Mouse (Mus musculus): ENCODE results near the gene Dimt1. TPM values are rescaled to one million over a fixed set of nuclear protein-coding genes. Genes with fewer than 3 reads are reported as not detected.

The Dimt1 gene
- polyA plus RNA-seq, 1 experiment from 2014 or later: 14.6 TPM

DNA sequence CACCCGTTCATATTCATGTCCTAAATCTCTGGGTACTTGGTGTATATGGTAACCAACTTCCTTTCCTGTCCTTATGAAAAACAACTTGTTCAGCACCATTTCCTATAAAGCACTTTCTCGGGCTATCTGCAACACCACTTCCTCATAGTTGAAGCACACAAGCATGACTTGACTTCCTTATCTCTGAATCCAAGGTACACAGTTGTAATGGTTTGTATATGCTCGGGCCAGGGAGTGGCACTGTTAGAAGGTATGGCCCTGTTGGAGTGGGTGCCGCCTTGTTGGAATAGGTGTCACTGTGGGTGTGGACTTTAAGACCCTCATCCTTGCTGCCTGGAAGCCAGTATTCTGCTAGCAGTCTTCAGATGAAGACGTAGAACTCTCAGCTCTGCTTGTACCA, 51.7 kb downstream of the Dimt1 start:
- Histone ChIP-seq H3K9me3 (ENCODE audit: low read length) (no peaks in the 10 kb centered on the region), H3K27me3 (replicated peaks; ENCODE audit: insufficient read depth, low read length) (no peaks in the 10 kb centered on the region), H3K27ac (ENCODE audit: low read length) (no peak overlapping the region), H3K36me3 (ENCODE audit: insufficient read depth, low read length) (no peaks in the 10 kb centered on the region), H3K4me2 (replicated peaks; ENCODE audit: low read depth, low read length) (no peak overlapping the region), H3K9ac (replicated peaks; ENCODE audit: low read depth) (no peak overlapping the region), H3K4me3 (ENCODE audit: low read depth, low read length) (no peak overlapping the region), H3K4me1 (ENCODE audit: insufficient read depth, low read depth, low read length) (no peaks in the 10 kb centered on the region)
- TF ChIP-seq EP300 (IDR thresholded peaks at IDR 0.05): no peak; the same call in 1 of the 2 replicates
- TF ChIP-seq CTCF (IDR thresholded peaks at IDR 0.05): no peak
- peak; percentile 90 for ATAC-seq
- DNase-seq (ENCODE audit: low spot score): peak; percentile 77
- 35% methylated on average over 5 of the region's 5 CpGs for WGBS

DNA sequence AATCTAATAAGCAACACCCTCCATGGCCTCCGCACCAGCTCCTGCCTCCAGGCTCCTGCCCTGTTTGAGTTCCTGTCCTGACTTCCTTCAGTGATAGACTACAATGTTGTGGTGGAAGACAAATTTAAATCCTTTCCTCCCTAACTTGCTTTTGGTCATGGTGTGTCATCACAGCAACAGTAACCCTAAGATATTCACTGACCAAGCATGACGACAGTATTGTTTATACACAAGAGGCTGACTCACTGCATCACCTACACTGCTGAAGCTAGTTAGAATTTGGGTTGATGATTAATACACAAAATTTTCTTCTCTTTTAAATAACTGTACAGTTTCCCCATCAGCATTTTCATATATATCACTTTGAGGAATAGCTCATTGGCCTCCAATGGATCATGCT, 56.3 kb downstream of the Dimt1 start:
- H3K4me1 ChIP-seq (ENCODE audit: insufficient read depth, low read depth, low read length): no peaks in the 10 kb centered on the region; the same call in 1 of the 2 replicates
- no peaks in the 10 kb centered on the region for H3K27me3 ChIP-seq (replicated peaks; ENCODE audit: insufficient read depth, low read length)
- H3K9ac ChIP-seq (replicated peaks; ENCODE audit: low read depth): no peak overlapping the region
- no peak overlapping the region for H3K4me3 ChIP-seq (ENCODE audit: low read depth, low read length)
- WGBS: 77% methylated on average over 2 of the region's 2 CpGs
- H3K4me2 ChIP-seq (replicated peaks; ENCODE audit: low read depth, low read length): no peak overlapping the region
- H3K36me3 ChIP-seq (ENCODE audit: insufficient read depth, low read length): no peaks in the 10 kb centered on the region
- no peaks in the 10 kb centered on the region for H3K9me3 ChIP-seq (ENCODE audit: low read length)
- H3K27ac ChIP-seq (ENCODE audit: low read length): no peak overlapping the region
- no peak for ATAC-seq
- DNase-seq (ENCODE audit: low spot score): no peak
- no peak for TF ChIP-seq CTCF (IDR thresholded peaks at IDR 0.05)
- TF ChIP-seq EP300 (IDR thresholded peaks at IDR 0.05): no peak

DNA sequence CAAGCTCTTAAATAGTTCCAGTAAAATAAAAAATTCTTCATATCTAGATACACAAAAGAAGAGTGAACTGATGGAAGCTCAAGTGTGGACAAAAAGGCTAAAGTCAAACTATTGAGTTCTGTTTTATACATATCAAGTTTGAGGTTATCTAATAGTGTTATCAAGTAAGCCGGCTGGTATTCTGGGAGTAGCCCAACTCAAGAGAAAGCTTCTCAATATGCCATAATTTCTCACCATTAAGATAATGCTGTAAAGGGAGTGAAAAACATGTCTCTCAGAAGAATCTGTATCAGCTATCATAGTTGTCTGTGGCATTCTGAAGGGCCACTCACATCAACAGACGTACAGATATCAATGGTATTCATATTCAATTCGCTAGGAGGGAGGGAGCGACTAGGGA, 61.2 kb downstream of the Dimt1 start:
- H3K27me3 ChIP-seq (replicated peaks; ENCODE audit: insufficient read depth, low read length): no peaks in the 10 kb centered on the region
- H3K36me3 ChIP-seq (ENCODE audit: insufficient read depth, low read length): no peaks in the 10 kb centered on the region
- TF ChIP-seq CTCF (IDR thresholded peaks at IDR 0.05) (no peak), EP300 (IDR thresholded peaks at IDR 0.05) (no peak)
- no peak overlapping the region for H3K9ac ChIP-seq (replicated peaks; ENCODE audit: low read depth)
- H3K9me3 ChIP-seq (ENCODE audit: low read length): no peaks in the 10 kb centered on the region
- DNase-seq (ENCODE audit: low spot score) (no peak), ATAC-seq (no peak)
- 70% methylated on average over 4 of the region's 4 CpGs for WGBS
- H3K4me3 ChIP-seq (ENCODE audit: low read depth, low read length): no peak overlapping the region
- H3K4me2 ChIP-seq (replicated peaks; ENCODE audit: low read depth, low read length): no peak overlapping the region
- no peak overlapping the region for H3K27ac ChIP-seq (ENCODE audit: low read length)
- H3K4me1 ChIP-seq (ENCODE audit: insufficient read depth, low read depth, low read length): no peaks in the 10 kb centered on the region; the same call in 1 of the 2 replicates

Other genes starting within 250 kb of the Dimt1 start
- gene Ipo11, start 10.2 kb upstream of the Dimt1 start, polyA plus RNA-seq (2015; fragmentation: Nextera tagmentation; extraction: Ambion mirVana): 21.6 and 25.3 TPM in 2 replicates
- 19.6 and 20.7 TPM in 2 replicates for gene Kif2a, start 75.0 kb downstream of the Dimt1 start, polyA plus RNA-seq (2015; fragmentation: Nextera tagmentation; extraction: Ambion mirVana)